Mouse (Mus musculus) MEL-GATA-1-ER (cell line): ENCODE measurements around the gene Cacna1e.

ENCODE experiments used
- DNase-seq: peaks from one replicate; pipeline ENCODE4 v3.0.0-alpha.2; 2012; ENCODE audit warnings: low read depth; ENCODE audit errors: extremely low read depth

Cacna1e gene

GRCm38 (mm10) chr1:154415826-154416225 is 468.5 kb downstream of the Cacna1e start:
- no peak for DNase-seq

- no peak for DNase-seq
These were observed 471.2 kb downstream of the Cacna1e start for GRCm38 (mm10) chr1:154413138-154413537.

GRCm38 (mm10) chr1:154409051-154409450 is 475.2 kb downstream of the Cacna1e start:
- no peak for DNase-seq

- DNase-seq, result no peak
These were observed 492.3 kb downstream of the Cacna1e start for GRCm38 (mm10) chr1:154391979-154392378.
